Comparison of ENCODE assay signal across 8 mouse cellular contexts in the genomic region with DNA sequence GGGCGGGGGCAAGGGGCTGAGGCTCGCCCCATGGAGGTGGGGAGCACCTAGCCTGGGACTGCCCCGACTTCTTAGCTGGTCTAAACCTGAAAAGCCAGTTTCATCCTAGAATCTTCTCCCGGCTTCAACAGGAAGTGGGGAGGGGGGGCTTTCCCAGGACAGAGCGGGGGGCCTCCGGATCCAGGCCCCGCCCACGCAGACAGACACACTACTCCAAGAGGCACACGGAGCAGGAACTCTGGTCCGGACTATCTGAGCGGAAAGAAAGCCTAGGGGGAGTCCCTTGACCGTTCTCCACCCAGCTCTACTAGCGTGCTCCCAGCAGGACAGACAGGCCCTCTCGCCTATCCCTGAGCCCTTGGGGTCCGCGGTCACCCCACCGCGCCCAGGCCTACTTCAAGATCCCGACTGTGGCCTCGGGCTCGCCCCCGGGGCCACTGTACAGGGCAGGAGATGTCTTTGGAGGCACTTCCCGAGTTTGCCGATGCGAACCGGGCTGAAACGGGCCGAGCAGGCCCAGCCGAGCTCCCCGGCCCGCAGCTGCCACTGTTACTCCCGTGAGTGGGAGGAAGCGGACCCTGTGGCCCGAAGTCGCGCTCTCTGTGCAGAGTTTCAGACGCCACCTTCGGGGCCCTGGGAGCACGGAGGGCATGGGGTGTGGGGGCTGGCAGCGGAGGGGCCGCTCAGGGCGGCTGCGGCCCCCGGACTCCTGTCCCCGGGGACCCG. TPM values are rescaled to one million over a fixed set of nuclear protein-coding genes. Genes with fewer than 3 reads are reported as not detected.
A peak's percentile ranks its signal among the peaks of the same experiment; 100 is the strongest.
DNase-seq lines count a peak whose midpoint lies in the region; ATAC-seq and TF ChIP-seq lines count a peak whose summit lies in the region.

No protein-coding gene starts in this region.

- peak overlapping the region; percentile 66 for H3K9ac ChIP-seq in forebrain, postnatal 0 days
- peak overlapping the region; percentile 87 for H3K9ac ChIP-seq in hindbrain, embryonic 13.5 days
- H3K9ac ChIP-seq in liver, embryonic 15.5 days = peak overlapping the region; percentile 57
- H3K9ac ChIP-seq in neural tube, embryonic 15.5 days (replicated peaks) = peak overlapping the region; percentile 69

- no peaks in the 10 kb centered on the region for H3K9me3 ChIP-seq in forebrain, postnatal 0 days (ENCODE audit: low read length)
- H3K9me3 ChIP-seq in hindbrain, embryonic 13.5 days = no peaks in the 10 kb centered on the region
- no peaks in the 10 kb centered on the region for H3K9me3 ChIP-seq in liver, embryonic 15.5 days (replicated peaks)
- no peaks in the 10 kb centered on the region for H3K9me3 ChIP-seq in neural tube, embryonic 15.5 days (replicated peaks)

- H3K4me2 ChIP-seq in forebrain, postnatal 0 days (ENCODE audit: low read depth) = peak overlapping the region; percentile 99
- peak overlapping the region; percentile 98 for H3K4me2 ChIP-seq in hindbrain, embryonic 13.5 days
- peak overlapping the region; percentile 73 for H3K4me2 ChIP-seq in liver, embryonic 15.5 days
- peak overlapping the region; percentile 98 for H3K4me2 ChIP-seq in neural tube, embryonic 15.5 days

- peaks cover 12% of the 10 kb centered on the region for H3K27me3 ChIP-seq in forebrain, postnatal 0 days (ENCODE audit: insufficient read depth, low read length)
- H3K27me3 ChIP-seq in hindbrain, embryonic 13.5 days = peaks cover 48% of the 10 kb centered on the region
- peaks cover 85% of the 10 kb centered on the region for H3K27me3 ChIP-seq in liver, embryonic 15.5 days
- H3K27me3 ChIP-seq in neural tube, embryonic 15.5 days (replicated peaks) = peaks cover 24% of the 10 kb centered on the region; the same call in 1 of the 2 replicates

- ATAC-seq in forebrain, postnatal 0 days = no peak; the same call in 1 of the 2 replicates
- peak; percentile 4; the same call in 1 of the 2 replicates for ATAC-seq in hindbrain, embryonic 13.5 days (ENCODE audit: low FRiP score)
- ATAC-seq in liver, embryonic 15.5 days (ENCODE audit: insufficient read depth) = peak; percentile 13; the same call in 1 of the 2 replicates
- ATAC-seq in neural tube, embryonic 15.5 days (ENCODE audit: low FRiP score) = 0 out of 2 replicates have a peak, but pooled peaks have one; percentile 14

- peaks cover 4% of the 10 kb centered on the region; the same call in 1 of the 2 replicates for H3K4me1 ChIP-seq in forebrain, postnatal 0 days (ENCODE audit: insufficient read depth)
- H3K4me1 ChIP-seq in hindbrain, embryonic 13.5 days (replicated peaks) = peaks cover 67% of the 10 kb centered on the region
- peaks cover 56% of the 10 kb centered on the region for H3K4me1 ChIP-seq in liver, embryonic 15.5 days (replicated peaks)
- H3K4me1 ChIP-seq in neural tube, embryonic 15.5 days = peaks cover 75% of the 10 kb centered on the region

- peak overlapping the region; percentile 61 for H3K4me3 ChIP-seq in forebrain, postnatal 0 days (ENCODE audit: low read depth, low read length)
- peak overlapping the region; percentile 69 for H3K4me3 ChIP-seq in hindbrain, embryonic 13.5 days
- H3K4me3 ChIP-seq in liver, embryonic 15.5 days (replicated peaks) = peak overlapping the region; percentile 61
- peak overlapping the region; percentile 62 for H3K4me3 ChIP-seq in neural tube, embryonic 15.5 days (replicated peaks)

- H3K36me3 ChIP-seq in forebrain, postnatal 0 days (ENCODE audit: insufficient read depth) = no peaks in the 10 kb centered on the region
- no peaks in the 10 kb centered on the region for H3K36me3 ChIP-seq in hindbrain, embryonic 13.5 days
- H3K36me3 ChIP-seq in liver, embryonic 15.5 days (replicated peaks) = no peaks in the 10 kb centered on the region
- H3K36me3 ChIP-seq in neural tube, embryonic 15.5 days = no peaks in the 10 kb centered on the region

- no peak for TF ChIP-seq CTCF in forebrain, postnatal 0 days (IDR thresholded peaks at IDR 0.05; ENCODE audit: low read depth)

- DNase-seq in kidney, adult 9 months = peak; percentile 93
- DNase-seq in kidney, adult 18-20 months = no peak
- DNase-seq in adrenal gland, postnatal 14 days = peak; percentile 76
- DNase-seq in forebrain, postnatal 0 days = no peak
- no peak for DNase-seq in frontal cortex, postnatal 10 days (ENCODE audit: low spot score in 2 of 2)

- 4% methylated on average over 41 of the region's 46 CpGs for WGBS in forebrain, postnatal 0 days
- WGBS in hindbrain, embryonic 13.5 days = under 1% methylated on average over 46 of the region's 46 CpGs
- WGBS in liver, embryonic 15.5 days (ENCODE audit: insufficient replicate concordance) = 2% methylated on average over 46 of the region's 46 CpGs
- 1% methylated on average over 40 of the region's 46 CpGs for WGBS in neural tube, embryonic 15.5 days

- peak overlapping the region; percentile 9; the same call in 1 of the 2 replicates for H3K27ac ChIP-seq in forebrain, postnatal 0 days (ENCODE audit: low read depth, low read length)
- H3K27ac ChIP-seq in hindbrain, embryonic 13.5 days = peak overlapping the region; percentile 80
- H3K27ac ChIP-seq in liver, embryonic 15.5 days (replicated peaks) = peak overlapping the region; percentile 53; the same call in 1 of the 2 replicates
- H3K27ac ChIP-seq in neural tube, embryonic 15.5 days (replicated peaks) = peak overlapping the region; percentile 81

RNA-seq across cellular contexts. Expression of gene Rhbdf1, which starts 0.7 kb away (rescaled TPM):
- 22.4 and 24.3 TPM in 2 replicates for total RNA-seq in adrenal gland, postnatal 14 days (2021)
- 16.3 and 23.2 TPM in 2 replicates for total RNA-seq in forebrain, postnatal 0 days (2014; rRNA removed)
- 14.7 and 17.9 TPM in 2 replicates for polyA plus RNA-seq in forebrain, postnatal 0 days (2015; fragmentation: Nextera tagmentation; extraction: Ambion mirVana)
- 21.0 and 24.1 TPM in 2 replicates for polyA plus RNA-seq in hindbrain, embryonic 13.5 days (2015; fragmentation: Nextera tagmentation; extraction: Ambion mirVana)
- polyA plus RNA-seq in liver, embryonic 15.5 days (2015; fragmentation: Nextera tagmentation; extraction: Ambion mirVana) = 5.1 and 8.0 TPM in 2 replicates
- 23.8 and 28.4 TPM in 2 replicates for polyA plus RNA-seq in neural tube, embryonic 15.5 days (2015; fragmentation: Nextera tagmentation; extraction: Ambion mirVana)

RNA-seq across cellular contexts. Expression of gene Mpg, which starts 4.9 kb away (rescaled TPM):
- total RNA-seq in adrenal gland, postnatal 14 days (2021) = 15.3 and 21.3 TPM in 2 replicates
- 28.4 and 29.7 TPM in 2 replicates for total RNA-seq in forebrain, postnatal 0 days (2014; rRNA removed)
- 26.4 and 31.0 TPM in 2 replicates for polyA plus RNA-seq in forebrain, postnatal 0 days (2015; fragmentation: Nextera tagmentation; extraction: Ambion mirVana)
- polyA plus RNA-seq in hindbrain, embryonic 13.5 days (2015; fragmentation: Nextera tagmentation; extraction: Ambion mirVana) = 35.6 and 38.7 TPM in 2 replicates
- polyA plus RNA-seq in liver, embryonic 15.5 days (2015; fragmentation: Nextera tagmentation; extraction: Ambion mirVana) = 18.3 and 19.6 TPM in 2 replicates
- 33.9 and 37.8 TPM in 2 replicates for polyA plus RNA-seq in neural tube, embryonic 15.5 days (2015; fragmentation: Nextera tagmentation; extraction: Ambion mirVana)

RNA-seq across cellular contexts. Expression of gene Snrnp25, which starts 16.2 kb away (rescaled TPM):
- 19.7 and 20.8 TPM in 2 replicates for total RNA-seq in adrenal gland, postnatal 14 days (2021)
- total RNA-seq in forebrain, postnatal 0 days (2014; rRNA removed) = 15.2 and 34.0 TPM in 2 replicates
- polyA plus RNA-seq in forebrain, postnatal 0 days (2015; fragmentation: Nextera tagmentation; extraction: Ambion mirVana) = 50.4 and 58.0 TPM in 2 replicates
- polyA plus RNA-seq in hindbrain, embryonic 13.5 days (2015; fragmentation: Nextera tagmentation; extraction: Ambion mirVana) = 43.7 and 46.9 TPM in 2 replicates
- polyA plus RNA-seq in liver, embryonic 15.5 days (2015; fragmentation: Nextera tagmentation; extraction: Ambion mirVana) = 68.7 and 70.1 TPM in 2 replicates
- polyA plus RNA-seq in neural tube, embryonic 15.5 days (2015; fragmentation: Nextera tagmentation; extraction: Ambion mirVana) = 45.6 and 54.3 TPM in 2 replicates

RNA-seq across cellular contexts. Expression of gene Il9r, which starts 21.3 kb away (rescaled TPM):
- 0.41 and 0.53 TPM in 2 replicates for total RNA-seq in adrenal gland, postnatal 14 days (2021)
- total RNA-seq in forebrain, postnatal 0 days (2014; rRNA removed) = not detected in 2 replicates
- not detected in 2 replicates for polyA plus RNA-seq in forebrain, postnatal 0 days (2015; fragmentation: Nextera tagmentation; extraction: Ambion mirVana)
- not detected in 2 replicates for polyA plus RNA-seq in hindbrain, embryonic 13.5 days (2015; fragmentation: Nextera tagmentation; extraction: Ambion mirVana)
- polyA plus RNA-seq in liver, embryonic 15.5 days (2015; fragmentation: Nextera tagmentation; extraction: Ambion mirVana) = 0.02 and 0.13 TPM in 2 replicates
- polyA plus RNA-seq in neural tube, embryonic 15.5 days (2015; fragmentation: Nextera tagmentation; extraction: Ambion mirVana) = 1.5 TPM in 1 of 2 replicates, not detected in the other

RNA-seq across cellular contexts. Expression of gene Nprl3, which starts 46.1 kb away (rescaled TPM):
- 45.3 and 54.8 TPM in 2 replicates for total RNA-seq in adrenal gland, postnatal 14 days (2021)
- 34.6 and 51.9 TPM in 2 replicates for total RNA-seq in forebrain, postnatal 0 days (2014; rRNA removed)
- polyA plus RNA-seq in forebrain, postnatal 0 days (2015; fragmentation: Nextera tagmentation; extraction: Ambion mirVana) = 32.0 and 38.1 TPM in 2 replicates
- polyA plus RNA-seq in hindbrain, embryonic 13.5 days (2015; fragmentation: Nextera tagmentation; extraction: Ambion mirVana) = 43.5 and 51.8 TPM in 2 replicates
- 28.1 and 31.9 TPM in 2 replicates for polyA plus RNA-seq in liver, embryonic 15.5 days (2015; fragmentation: Nextera tagmentation; extraction: Ambion mirVana)
- polyA plus RNA-seq in neural tube, embryonic 15.5 days (2015; fragmentation: Nextera tagmentation; extraction: Ambion mirVana) = 38.8 and 42.5 TPM in 2 replicates

Comparison
In these comparisons a context has a peak if more than half of its experiments do, and no peak if none do; other contexts are left out.
1. DNase-seq: peak in kidney, adult 9 months (single experiment) and adrenal gland, postnatal 14 days (single experiment); none in kidney, adult 18-20 months (single experiment), forebrain, postnatal 0 days (single experiment) and frontal cortex, postnatal 10 days (0 of 2).
2. H3K27ac ChIP-seq: peak in every context shown above with its lines; median percentile 81 in neural tube, embryonic 15.5 days; 80 in hindbrain, embryonic 13.5 days; 53 in liver, embryonic 15.5 days; 9 in forebrain, postnatal 0 days.
3. Peak in every context shown above with its lines, with median percentiles within 50 percentile points of each other: H3K4me2 ChIP-seq, H3K4me3 ChIP-seq and H3K9ac ChIP-seq.